Mouse (Mus musculus) gastrocnemius, adult 8-10 months (tissue): ENCODE data around the gene Mob4. TPM values are rescaled to one million over a fixed set of nuclear protein-coding genes. Genes with fewer than 3 reads are reported as not detected.

ENCODE experiments used
- DNase-seq, 2 experiments: peaks; one replicate each; pipeline ENCODE4 v3.0.0; 2022; ENCODE audit warnings: low spot score in 2 of 2
- total RNA-seq, 4 experiments: library from RNA; stranded (reverse); gene quantifications; 2 replicates each; pipeline ENCODE4 v1.2.4; 2022

The Mob4 gene
- total RNA-seq, 4 experiments from 2014 or later: 33.1 to 39.3 (median 37.1) TPM

DNA sequence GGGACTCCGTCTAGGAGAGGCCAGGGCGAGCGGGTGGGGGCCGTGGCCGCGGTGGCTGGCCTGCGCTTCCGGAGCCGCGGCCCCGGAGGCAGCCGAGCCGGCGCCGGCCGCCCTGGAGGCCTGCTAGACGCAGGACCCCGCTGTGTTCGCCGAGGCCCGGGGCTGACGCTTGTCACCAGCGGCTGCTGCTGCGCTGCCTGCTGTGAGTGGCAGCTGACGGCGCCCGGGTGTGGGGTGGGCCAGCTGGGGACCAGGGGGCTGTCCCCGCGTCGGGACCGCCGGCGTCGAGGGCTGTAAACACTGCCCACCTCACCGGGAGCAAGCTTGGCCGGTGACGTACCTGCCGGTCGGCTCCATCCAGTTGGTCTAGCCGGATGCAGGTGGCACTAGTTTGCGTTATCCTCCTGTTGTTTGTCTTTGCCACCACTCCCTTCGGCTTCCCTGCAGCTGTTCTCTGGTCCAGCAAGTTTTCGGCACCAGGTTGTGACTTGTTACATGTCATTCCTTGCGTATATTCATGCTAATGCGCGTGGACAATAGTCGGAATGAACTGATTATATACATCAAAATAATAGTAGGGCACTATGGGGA lies 488 bp downstream of the Mob4 start:
- DNase-seq: no peak

DNA sequence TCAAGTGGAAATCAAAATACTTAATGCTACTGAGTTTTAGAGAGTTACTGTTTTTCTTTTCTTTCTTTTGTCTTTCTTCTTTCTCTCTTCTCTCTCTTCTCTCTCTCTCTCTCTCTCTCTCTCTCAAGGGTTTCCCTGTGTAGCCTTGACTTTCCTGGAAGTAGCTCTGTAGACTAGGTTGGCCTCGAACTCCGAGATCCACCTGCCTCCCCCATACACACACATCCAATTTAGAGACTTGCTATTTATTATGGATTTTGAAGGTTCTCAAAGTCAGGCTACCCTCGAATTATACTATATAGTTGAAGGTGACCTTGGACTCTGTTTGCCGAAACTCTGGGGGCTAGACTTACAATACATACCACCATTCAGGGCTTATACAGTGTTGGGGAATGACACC lies 1.3 kb downstream of the Mob4 start:
- no peak for DNase-seq

DNA sequence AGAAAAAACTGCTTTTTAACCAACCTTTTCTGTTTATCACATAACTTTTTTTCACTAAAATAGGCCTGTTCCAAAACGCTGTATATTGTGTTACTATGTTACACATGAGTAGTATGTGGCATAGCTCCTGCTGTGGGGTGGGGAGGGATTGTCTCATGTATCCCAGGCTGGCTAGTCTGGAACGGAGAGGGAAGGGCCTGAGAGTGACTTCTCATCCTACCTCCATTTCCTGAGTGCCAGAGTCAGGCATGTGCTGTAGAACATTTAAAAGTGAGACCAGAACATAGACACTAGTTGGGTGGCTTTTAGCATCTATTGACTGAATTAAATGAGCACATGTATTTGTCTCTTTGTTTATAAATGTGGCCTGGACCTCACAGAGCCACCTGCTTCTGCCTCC lies 2.1 kb downstream of the Mob4 start:
- DNase-seq: no peak

DNA sequence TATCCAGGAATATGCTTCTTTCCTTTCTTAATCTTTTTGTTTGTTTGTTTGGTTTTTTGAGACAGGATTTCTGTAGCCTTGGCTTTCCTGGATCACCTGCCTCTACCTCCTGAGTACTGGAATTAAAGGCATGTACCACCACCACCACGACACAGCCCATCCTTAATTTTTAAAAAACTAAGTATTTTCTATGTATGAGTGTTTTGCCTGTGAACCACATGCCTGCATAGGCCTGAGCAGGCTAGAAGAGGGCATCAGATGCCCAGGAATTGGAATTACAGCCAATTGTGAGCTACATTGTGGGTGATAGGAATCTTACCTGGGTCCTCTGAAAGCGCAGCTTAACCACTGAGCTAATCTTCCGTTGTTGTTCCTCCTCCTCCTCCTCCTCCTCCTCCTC lies 3.3 kb downstream of the Mob4 start:
- no peak for DNase-seq

DNA sequence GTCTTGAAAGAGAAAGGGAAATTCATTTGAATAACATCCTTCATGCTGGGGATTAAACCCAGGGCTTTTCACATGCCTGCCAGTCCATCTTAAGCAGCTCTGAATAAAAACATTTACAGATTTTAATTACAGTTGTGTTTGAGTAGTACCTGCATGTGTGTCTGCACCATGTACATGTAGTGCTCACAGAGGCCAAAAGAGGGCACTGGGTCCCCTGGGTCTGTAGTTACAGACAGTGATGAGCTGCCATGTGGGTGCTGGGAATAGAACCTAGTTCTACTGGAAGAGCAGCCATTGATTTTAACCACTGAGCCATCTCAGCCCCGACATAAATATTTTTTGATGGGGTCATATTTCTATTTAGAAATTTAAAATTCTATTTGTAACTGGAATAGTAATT lies 4.8 kb downstream of the Mob4 start:
- no peak for DNase-seq

DNA sequence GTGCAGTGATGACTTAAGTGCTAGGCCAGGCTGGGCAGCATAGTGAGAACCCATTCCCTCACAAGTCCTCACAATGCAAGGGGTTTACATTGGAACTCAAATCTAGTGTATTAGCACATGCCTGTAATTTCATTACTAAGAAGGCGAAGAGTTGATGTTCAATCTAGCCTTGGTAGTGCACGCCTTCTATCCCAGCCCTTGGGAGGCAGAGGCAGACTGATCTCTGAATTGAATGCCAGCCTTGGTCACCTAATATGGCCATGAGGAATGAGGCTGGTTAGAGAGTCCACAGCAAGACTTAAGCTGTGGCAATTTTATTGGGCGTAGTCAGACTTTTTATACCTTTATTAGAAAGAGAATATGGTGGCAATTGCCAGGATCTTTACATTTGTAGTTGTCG lies 13.3 kb downstream of the Mob4 start:
- no peak for DNase-seq

DNA sequence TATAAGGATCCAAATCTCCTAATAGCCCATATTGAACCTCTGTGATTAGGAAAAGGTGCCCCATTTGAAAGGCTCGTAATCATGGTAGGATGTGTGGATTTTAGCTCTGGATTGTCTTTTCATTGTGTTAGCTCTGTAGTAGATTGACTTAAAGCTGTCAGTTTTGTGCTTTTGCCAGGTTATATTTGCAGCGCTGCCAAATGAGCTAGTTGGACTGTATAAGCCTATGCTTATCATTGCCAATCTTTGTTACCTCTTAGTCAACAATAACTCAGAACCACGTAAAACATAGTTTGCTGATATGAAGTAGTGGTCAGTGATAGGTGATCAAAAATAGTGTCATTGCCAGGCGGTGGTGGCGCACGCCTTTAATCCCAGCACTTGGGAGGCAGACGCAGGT lies 14.5 kb downstream of the Mob4 start:
- DNase-seq: no peak

DNA sequence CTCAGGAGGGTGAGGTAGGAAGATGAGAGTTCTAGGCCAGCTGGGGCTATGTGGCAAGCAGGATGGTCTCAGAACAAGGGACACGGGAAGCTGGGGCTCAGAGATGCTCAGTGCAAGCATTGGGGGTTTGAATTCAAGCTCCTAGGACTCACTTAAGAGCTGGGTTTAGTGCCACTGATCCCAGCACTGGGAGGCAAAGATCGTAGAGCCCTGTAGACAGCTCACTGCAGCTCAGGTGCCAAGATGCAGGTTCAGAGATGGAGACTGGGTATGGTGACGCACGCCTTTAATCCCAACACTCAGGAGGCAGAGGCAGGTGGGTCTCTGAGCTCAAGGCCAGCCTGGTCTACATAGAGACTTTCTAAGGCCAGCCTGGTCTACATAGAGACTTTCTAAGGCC lies 26.3 kb downstream of the Mob4 start:
- DNase-seq: no peak

DNA sequence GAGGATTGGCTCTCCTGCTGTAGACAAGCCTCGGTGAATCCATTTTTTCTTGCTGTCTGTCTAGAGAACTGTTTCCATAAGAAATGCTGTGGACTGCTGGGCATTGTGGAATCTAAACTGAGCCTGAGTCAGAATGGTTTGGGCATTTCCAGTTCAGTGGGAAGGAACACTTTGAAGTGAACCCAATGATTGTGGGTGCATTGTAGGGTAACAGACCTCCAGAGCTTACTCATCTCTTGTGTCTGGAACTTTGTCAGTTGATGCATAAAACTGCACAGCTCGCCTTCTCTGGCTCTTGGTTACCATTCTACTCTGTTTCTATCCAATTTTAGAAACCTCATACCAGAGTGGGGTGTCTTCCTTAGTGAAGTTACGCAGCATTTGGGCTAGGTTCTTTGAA lies 27.2 kb downstream of the Mob4 start:
- no peak for DNase-seq

DNA sequence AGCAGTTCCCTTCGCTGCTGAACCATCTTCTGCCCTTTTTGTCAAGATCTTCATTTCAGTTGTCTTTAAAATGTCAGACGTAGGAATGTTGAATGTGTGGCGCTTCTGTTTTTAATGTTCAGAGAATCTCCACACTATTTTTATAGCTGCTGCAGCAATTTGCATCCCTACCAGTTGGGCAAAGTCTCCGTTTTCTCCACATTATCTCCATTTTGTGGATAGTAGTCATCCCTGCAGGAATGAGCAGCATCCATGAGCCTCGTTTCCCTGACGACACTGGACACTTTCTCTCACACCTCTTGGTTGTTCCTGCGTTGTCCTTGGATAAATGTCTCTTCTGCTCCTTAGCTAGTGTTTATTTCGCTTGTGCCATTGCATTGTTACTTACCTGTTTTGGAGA lies 27.8 kb downstream of the Mob4 start:
- DNase-seq: no peak

DNA sequence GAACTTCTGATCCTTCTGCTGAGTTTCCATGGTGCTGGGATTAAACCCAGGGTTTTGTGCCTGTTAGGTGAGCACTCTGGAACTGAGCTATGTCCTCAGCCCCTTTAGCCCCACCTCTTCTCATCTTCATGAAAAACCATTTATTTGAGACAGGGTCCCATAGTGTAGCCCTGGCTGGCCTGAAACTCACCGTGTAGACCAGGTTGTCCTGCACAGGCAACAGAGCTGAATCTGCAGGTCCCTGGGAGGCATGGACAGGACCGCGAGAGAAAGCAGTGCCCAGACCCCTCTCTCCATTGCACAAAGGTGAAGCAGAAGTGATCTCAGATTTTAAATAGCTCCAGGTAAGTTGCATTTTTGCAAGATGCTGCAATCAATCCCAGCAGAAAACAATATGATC lies 29.2 kb downstream of the Mob4 start:
- no peak for DNase-seq

DNA sequence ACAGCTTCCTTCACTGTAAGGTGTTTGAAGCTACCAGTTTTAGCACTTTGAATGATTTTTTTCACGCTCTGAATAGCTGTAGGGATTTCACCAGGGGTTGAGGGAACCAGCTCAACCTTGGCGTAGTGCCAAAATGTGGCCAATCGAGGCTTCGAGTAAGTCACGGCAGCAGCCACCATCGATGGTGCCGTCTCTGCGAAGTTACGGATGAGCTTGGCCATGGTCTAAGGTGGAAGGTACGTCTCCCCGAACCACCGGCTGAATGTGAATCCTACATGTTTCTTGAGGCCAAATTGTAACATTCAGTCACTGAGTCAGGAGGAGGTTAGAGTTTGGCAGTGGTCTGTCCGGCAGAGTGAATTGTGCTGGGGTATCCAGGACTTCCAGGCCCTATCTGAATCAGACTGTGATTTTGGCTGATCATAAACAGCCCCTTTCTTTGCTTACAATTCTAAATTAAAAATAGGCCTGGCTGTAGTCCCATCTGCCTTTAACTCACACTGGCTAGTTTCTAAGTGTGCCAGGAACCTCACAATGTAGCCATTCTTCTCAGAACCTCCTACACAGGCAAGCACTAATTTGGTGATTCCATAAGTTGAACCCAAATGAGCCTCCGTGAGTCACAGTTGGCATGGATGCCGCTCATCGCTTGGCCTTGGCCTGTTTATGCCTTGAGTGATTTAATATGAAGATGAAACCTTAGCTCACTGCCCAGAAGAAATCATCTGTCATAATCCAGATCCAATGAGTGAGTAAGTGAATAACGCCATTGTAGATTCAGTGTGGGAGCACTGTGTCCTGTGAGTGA lies 30.0 kb downstream of the Mob4 start:
- DNase-seq: no peak

DNA sequence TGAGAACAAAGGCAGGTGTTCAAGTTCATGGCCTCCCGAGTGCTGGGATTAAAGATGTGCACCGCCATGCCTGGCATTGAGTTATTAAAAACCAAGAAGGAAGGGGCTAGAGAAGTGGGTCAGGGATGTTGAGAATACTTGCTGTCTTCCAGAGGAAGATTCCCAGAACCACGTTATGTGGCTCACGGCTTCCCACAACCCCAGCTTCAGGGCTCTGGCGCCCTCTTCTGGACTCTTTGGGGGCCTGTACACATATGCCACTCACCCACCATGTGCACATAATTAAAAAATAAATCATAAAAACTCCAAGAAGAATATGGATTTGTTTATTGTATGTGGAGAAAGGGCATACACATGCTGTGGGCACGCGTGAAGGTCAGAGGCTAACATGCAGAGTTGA lies 30.9 kb downstream of the Mob4 start:
- no peak for DNase-seq

DNA sequence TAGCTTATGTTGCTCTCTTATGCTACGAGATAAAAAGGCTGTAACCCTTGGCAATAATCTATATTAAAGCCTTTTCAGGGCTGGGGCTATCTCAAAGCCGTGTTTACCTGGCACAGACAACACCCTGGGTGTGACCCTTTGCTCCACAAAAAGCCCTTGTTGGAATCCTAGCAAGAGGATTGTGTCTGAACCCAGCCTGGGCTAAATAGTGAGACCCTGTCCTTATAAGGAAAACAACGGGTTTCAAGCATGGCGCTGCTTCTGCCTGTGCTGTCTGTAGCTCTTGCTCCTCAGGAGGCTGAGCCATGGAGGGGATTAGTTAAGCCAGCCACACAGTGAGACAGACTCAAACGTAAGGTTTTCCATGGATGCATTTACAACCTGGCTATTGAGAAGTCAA lies 31.8 kb downstream of the Mob4 start:
- no peak for DNase-seq

DNA sequence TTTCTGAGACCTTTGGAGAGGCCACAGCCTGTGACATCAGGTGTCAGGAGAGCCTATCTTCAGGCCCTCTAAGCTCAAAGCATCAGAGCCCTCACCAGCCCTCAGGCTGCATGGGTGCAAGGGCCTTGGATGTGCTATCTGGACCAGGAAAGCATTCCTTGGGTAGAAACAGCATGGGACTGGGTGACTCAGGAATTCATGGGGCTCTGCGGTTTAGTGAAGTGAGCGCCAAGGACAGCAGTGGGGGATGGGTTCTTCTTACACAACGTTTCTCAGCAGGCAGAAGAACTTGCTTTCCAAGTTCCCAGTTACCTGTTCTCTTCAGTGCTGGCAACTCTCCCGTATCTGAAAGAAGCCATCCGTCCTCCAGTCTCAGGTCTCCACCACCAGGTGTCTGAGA lies 33.0 kb downstream of the Mob4 start:
- no peak for DNase-seq

DNA sequence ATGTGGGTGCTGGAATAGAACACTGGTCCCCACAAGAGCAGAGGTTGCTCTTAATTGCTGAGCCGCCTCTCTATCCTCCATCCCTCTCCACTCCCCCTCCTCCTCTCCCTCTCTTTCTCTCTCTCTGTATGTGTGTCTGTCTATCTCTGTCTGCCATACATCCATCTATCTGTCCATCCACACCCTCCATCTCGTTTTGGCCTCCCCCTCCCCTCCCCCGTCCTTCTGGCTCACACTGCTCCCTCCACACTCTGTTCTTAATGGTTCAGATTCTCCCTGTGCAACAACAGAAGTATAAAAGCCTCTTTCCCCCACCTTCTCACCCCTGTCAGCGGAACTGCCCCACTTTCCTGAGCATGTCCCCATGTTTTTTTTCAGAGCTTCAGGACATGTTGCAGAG lies 36.5 kb downstream of the Mob4 start:
- no peak for DNase-seq

DNA sequence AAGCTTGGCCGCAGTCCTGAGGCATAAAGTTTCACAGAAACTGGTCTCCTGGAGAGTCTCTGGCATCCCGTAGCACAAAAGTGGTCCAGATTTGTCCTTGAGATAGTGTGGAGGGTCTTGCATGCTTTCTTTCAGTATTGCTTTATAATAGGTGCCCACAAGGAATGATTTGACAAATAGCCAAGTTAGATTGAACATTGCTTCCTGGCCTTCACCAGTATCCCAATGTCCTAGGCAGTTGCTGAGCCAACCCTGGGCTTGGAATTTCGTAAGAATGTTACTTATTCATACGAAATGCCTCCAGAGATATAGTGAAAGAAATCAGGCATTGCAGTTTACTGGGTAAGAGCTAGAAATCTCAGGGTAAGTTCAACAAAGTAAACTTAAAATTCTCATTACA lies 37.6 kb downstream of the Mob4 start:
- no peak for DNase-seq

DNA sequence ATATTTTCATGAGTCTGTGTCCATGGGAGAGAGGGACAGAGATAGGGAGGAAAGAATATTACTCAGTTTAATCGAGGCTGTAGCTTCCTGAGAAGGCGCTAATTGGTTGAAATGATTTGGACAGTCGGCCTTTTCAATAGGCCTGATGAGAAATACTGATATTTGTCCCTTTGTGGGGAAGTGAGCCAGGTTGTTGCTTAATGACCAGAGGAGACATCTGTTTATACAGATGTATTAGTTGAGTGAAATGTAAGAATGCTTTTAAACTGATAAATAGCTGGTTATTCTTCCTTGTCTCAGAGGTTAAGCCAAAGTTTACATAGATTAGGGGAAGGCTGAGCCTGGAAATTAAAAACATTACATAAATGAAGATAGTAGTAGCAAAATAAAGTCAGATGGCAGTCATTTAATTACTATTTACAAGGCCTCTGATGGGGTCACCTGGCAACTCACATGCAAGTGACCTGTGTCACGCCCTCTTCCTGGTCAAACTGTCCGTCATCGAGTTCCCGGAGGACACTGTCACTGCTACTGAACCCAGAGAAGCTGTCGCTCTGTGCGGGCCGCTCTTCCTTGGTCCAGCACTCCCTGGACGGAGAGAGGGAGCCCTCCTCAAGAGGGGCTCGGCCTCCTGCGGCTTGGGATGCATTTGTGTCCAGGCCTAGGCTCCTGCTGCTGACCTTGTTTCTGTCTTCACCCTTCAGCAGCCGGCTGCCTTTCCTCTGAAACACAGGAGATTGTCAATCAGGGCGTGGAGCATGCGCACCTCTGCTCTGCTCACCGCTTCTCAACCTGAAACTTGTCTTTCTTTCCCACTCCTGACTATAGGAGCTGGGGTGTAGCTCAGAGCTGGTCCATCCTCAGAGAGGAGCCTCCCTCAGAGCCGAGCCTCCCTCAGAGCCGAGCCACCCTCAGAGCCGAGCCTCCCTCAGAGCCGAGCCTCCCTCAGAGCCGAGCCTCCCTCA lies 40.6 kb downstream of the Mob4 start:
- DNase-seq: no peak

DNA sequence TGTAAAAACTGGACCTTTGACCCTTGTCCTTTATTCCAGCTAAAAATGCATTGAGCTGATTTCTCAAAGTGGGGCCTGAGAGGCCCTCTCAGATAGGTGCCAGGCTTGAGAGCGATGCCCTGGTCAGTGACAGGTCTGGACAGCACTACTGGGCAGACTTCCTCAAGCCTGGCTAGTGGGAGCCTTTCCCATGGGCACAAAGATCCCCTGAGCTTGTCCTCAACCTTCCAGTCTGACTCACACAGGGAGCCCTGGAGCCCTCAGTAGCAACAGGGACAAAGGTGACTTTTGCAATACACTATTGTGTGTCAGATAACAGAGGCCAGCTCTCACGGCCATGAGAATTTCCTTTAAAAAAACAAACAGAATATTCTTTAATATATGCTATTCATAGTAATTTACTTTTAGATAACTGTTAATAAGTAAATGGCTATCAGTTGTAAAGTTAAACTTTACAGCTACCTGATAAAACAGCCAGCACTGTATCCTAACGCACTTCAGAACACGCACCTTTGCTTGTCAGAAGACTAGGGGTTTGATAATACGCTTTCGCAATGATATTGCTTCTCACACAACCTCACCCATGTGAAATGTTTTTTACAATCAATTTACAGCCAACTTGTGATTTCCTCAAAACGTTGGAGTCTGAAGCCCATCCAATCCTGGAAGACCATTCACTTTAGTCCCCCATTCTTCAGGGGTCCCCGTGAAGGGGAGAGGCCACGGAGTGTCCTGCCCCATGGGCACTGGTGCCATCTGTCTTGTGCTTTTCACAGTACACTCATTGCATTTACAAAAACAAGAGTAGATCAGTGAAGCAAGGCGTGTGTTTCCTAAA lies 42.9 kb downstream of the Mob4 start:
- no peak for DNase-seq

DNA sequence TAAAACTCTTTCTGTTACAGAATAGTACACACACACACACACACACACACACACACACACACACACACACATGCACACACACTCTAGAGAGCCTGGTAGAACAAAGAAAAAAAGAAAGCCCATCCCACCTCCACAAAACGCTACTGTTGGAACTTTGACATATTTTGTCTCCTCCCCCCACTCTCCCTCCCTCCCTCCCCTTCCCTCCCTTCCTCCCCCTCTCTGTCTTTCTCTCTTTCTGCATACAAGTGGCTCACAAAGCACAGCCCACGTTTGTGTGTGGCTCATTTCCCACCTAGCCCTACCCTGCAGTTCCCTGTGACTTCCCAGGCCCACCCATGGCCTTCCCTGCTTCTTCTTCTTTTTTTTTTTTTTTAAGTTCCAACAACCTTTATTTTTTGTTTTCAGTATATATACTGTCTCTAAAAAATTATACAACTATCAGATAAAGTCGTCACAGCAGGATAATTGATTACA lies 43.6 kb downstream of the Mob4 start:
- no peak for DNase-seq

DNA sequence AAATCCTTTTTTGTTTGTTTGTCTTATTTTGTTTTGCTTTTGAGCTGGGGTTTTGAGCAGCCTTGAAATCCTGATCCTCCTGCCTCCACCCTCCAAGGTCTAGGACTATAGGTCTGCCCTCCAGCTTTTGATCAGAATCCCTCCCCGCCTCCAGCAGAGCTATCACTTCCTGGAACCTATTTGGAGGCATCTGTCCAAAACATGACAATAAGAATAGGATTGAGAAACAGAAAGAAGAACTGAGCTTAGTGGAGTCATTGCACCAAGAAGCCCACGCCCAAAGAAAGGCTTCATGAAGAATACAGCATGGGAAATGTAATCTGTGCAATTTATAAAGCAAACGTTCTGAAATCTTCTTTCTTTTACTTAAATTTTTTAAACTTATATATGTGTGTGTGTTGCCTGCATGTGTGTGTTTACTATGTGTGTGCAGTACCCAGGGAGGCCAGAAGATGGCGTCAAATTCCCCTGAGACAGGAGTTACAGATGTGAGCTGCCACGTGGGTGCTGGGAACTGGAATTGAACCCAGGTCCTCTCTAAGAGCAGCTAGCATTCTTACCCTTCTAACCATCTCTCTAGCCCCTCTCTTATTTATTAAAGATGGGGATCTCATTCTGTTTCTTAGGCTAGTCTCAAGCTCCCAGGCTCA lies 49.0 kb downstream of the Mob4 start:
- DNase-seq: no peak
